Mouse (Mus musculus) liver, embryonic 11.5 days (tissue): ENCODE data around the gene Taar8b. TPM values are rescaled to one million over a fixed set of nuclear protein-coding genes. Genes with fewer than 3 reads are reported as not detected.
"Not testable (repeated sequence)": the region's sequence is repeated elsewhere in the genome, so short reads cannot be mapped to it uniquely, and the experiment has no call there.

Source experiments
- ATAC-seq: fragments of 200-750 bp; cut with Nextera tagmentation; replicated peaks from 2 replicates; pipeline ENCODE4 v1.8.0; 2017; ENCODE audit warnings: moderate number of reproducible peaks, mild to moderate bottlenecking, moderate TSS enrichment, moderate library complexity; ENCODE audit not compliant: low FRiP score
- DNase-seq: peaks from one replicate; pipeline ENCODE4 v3.0.0-alpha.2; 2017; ENCODE audit warnings: low spot score
- H3K27ac ChIP-seq: fragments of 300-500 bp; sonication (generic); 2 replicates; pipeline ENCODE4 v1.5.1; 2014; ENCODE audit warnings: mild to moderate bottlenecking, low read depth, low read length, control low read depth
- H3K27me3 ChIP-seq: fragments of 300-500 bp; sonication (generic); replicated peaks from 2 replicates; pipeline ENCODE4 v1.6.1; 2014; ENCODE audit warnings: low read length, mixed read lengths; ENCODE audit not compliant: control insufficient read depth, insufficient read depth
- H3K36me3 ChIP-seq: fragments of 300-500 bp; sonication (generic); 2 replicates; pipeline ENCODE4 v1.6.1; 2014; ENCODE audit warnings: mild to moderate bottlenecking, low read length, moderate library complexity, mixed read lengths; ENCODE audit not compliant: control insufficient read depth, insufficient read depth
- H3K4me1 ChIP-seq: fragments of 300-500 bp; sonication (generic); replicated peaks from 2 replicates; pipeline ENCODE4 v1.6.1; 2014; ENCODE audit warnings: low read length, mixed read lengths; ENCODE audit not compliant: control insufficient read depth, insufficient read depth
- H3K4me2 ChIP-seq: fragments of 300-500 bp; sonication (generic); 2 replicates; pipeline ENCODE4 v1.6.1; 2014; ENCODE audit warnings: mild to moderate bottlenecking, control low read depth, moderate library complexity
- H3K4me3 ChIP-seq: fragments of 300-500 bp; sonication (generic); 2 replicates; pipeline ENCODE4 v1.5.1; 2014; ENCODE audit warnings: low read depth, low read length, control low read depth
- H3K9ac ChIP-seq: fragments of 300-500 bp; sonication (generic); 2 replicates; pipeline ENCODE4 v1.6.1; 2014; ENCODE audit warnings: low read depth, low read length, control low read depth
- H3K9me3 ChIP-seq: fragments of 300-500 bp; sonication (generic); 2 replicates; pipeline ENCODE4 v1.6.1; 2016; ENCODE audit warnings: low read length, inconsistent platforms, mixed read lengths; ENCODE audit not compliant: control insufficient read depth
- WGBS: fragments of 180-500 bp; shearing (Covaris S2); extraction: QIAGEN DNeasy Blood & Tissue Kit; methylation state at CpG from one replicate; pipeline ENCODE4 v1.1.7; 2014; 5-methylcytosine and 5-hydroxymethylcytosine counted together
- polyA plus RNA-seq: library from polyadenylated mRNA; unstranded; fragments of >200 nt; fragmentation: Nextera tagmentation; extraction: Ambion mirVana; gene quantifications from 2 replicates; pipeline ENCODE4 v1.2.1, GENCODE M21; 2014

Taar8b gene
- not detected in 2 replicates for polyA plus RNA-seq

- Histone ChIP-seq H3K27me3 (no peaks in the 10 kb centered on the region), H3K4me2 (no peak within 1 kb of the TSS), H3K36me3 (no peaks in the 10 kb centered on the region), H3K9ac (no peak within 1 kb of the TSS), H3K27ac (no peak within 1 kb of the TSS), H3K4me3 (no peak within 1 kb of the TSS), H3K4me1 (no peaks in the 10 kb centered on the region), H3K9me3 (no peaks in the 10 kb centered on the region)
- WGBS, result 64% methylated on average over 2 of the region's 2 CpGs
- ATAC-seq (no peak), DNase-seq (no peak)
These were observed at the start of gene Taar8b for GRCm38 (mm10) chr10:24092194-24092593. TSS of gene Taar8b (minus strand) at chr10:24092294.

- no peak overlapping the region for H3K4me3 ChIP-seq
- no peak overlapping the region for H3K27ac ChIP-seq
- no peaks in the 10 kb centered on the region for H3K27me3 ChIP-seq
- no peak overlapping the region for H3K9ac ChIP-seq
- DNase-seq (no peak), ATAC-seq (no peak)
- H3K9me3 ChIP-seq, result no peaks in the 10 kb centered on the region
- WGBS, result 76% methylated on average over 2 of the region's 2 CpGs
- no peak overlapping the region for H3K4me2 ChIP-seq
- H3K4me1 ChIP-seq, result peaks cover 11% of the 10 kb centered on the region
- H3K36me3 ChIP-seq, result no peaks in the 10 kb centered on the region
These were observed 46.6 kb upstream of the Taar8b start for GRCm38 (mm10) chr10:24138623-24139261.

GRCm38 (mm10) chr10:24134071-24134645 is 42.1 kb upstream of the Taar8b start:
- peaks cover 16% of the 10 kb centered on the region for H3K4me1 ChIP-seq
- 43% methylated on average over 7 of the region's 7 CpGs for WGBS

GRCm38 (mm10) chr10:24133132-24133531 is 41.0 kb upstream of the Taar8b start:
- ATAC-seq, result no peak

More at GRCm38 (mm10) chr10:24134071-24134645, 42.1 kb upstream of the Taar8b start:
- Histone ChIP-seq H3K4me2 (no peak overlapping the region), H3K27me3 (no peaks in the 10 kb centered on the region), H3K4me3 (no peak overlapping the region), H3K27ac (no peak overlapping the region), H3K9ac (no peak overlapping the region), H3K36me3 (no peaks in the 10 kb centered on the region), H3K9me3 (no peaks in the 10 kb centered on the region)
- ATAC-seq, result peak; percentile 52; the same call in 1 of the 2 replicates
- no peak for DNase-seq

DNA sequence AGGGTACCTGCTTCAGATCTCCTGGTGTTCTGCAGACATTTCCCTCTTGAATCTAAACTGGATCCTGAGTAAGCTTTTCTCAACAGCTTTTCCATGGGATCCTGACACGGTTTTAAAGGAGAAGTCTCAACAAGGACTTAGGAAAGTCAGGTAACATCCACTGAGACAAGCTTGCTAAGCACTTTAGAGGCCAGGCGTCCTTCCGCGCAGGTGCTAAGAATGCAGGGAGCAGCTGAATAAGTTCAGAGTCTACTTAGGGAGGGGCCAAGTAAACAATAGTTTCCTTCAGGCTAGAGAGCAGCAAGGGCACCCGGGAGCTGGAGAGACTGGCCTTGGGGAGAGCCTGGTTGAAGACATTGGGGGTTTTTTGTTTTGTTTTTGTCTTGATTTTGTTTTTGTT is 40.2 kb upstream of the Taar8b start:
- Histone ChIP-seq H3K27me3 (no peaks in the 10 kb centered on the region), H3K4me1 (peaks cover 16% of the 10 kb centered on the region), H3K36me3 (no peaks in the 10 kb centered on the region), H3K27ac (no peak overlapping the region), H3K4me2 (peak overlapping the region; percentile 58; the same call in 1 of the 2 replicates), H3K9me3 (no peaks in the 10 kb centered on the region), H3K4me3 (no peak overlapping the region), H3K9ac (peak overlapping the region; percentile 11; the same call in 1 of the 2 replicates)
- ATAC-seq (no peak), DNase-seq (no peak)
- WGBS, result 37% methylated on average over 5 of the region's 5 CpGs

More at GRCm38 (mm10) chr10:24133132-24133531, 41.0 kb upstream of the Taar8b start:
- H3K27me3 ChIP-seq, result no peaks in the 10 kb centered on the region
- peaks cover 16% of the 10 kb centered on the region for H3K4me1 ChIP-seq
- no peak for DNase-seq
- H3K4me3 ChIP-seq, result no peak overlapping the region
- no peaks in the 10 kb centered on the region for H3K9me3 ChIP-seq
- H3K4me2 ChIP-seq, result no peak overlapping the region
- H3K27ac ChIP-seq, result no peak overlapping the region
- no peaks in the 10 kb centered on the region for H3K36me3 ChIP-seq
- 22% methylated on average over 2 of the region's 2 CpGs for WGBS
- H3K9ac ChIP-seq, result no peak overlapping the region

DNA sequence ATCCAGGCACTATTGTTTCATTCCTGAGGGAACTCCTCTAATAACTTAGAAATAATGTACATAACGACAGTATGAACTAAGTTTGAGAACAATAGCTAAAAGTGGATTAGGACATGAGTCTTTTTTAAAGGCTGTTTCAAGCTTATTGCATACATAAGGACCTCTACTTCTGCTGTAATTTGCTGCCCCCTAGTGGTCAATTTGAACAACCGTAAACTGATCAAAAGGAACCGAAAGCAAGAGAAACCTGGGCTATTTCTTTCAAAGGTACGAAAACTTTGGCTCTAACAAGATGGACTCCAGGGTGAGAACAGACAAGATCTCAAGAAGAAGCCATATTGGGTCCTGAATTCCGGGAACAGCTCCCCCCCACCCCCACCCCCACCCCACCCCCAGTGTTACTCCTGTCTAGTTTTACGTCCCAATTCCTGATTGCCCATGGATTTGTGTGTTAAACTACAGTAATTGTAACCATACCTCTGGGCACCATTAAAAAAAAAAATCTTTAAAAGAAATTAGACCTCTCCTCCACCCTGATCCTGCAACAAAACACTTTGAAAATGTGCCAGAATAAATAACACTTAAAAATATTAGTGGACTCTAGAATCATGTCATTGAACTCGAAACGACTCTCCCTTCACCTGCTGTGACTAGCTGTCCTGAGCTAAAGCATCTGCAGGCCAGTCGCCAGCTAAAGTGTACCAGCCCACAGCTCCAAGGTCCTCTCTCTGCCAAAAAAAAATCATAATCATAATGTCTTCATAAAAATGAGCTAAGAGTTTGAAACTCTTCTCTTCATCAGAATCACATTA is 39.6 kb upstream of the Taar8b start:
- no peaks in the 10 kb centered on the region for H3K27me3 ChIP-seq
- H3K4me2 ChIP-seq, result peak overlapping the region; percentile 58
- no peaks in the 10 kb centered on the region for H3K9me3 ChIP-seq
- peak overlapping the region; percentile 11; the same call in 1 of the 2 replicates for H3K9ac ChIP-seq
- H3K27ac ChIP-seq, result no peak overlapping the region
- peak; percentile 80 for ATAC-seq
- H3K4me1 ChIP-seq, result peaks cover 16% of the 10 kb centered on the region
- 0 out of 2 replicates have a peak overlapping the region, but pooled peaks have one; percentile 17 for H3K4me3 ChIP-seq
- 28% methylated on average over 9 of the region's 9 CpGs for WGBS
- no peak for DNase-seq
- no peaks in the 10 kb centered on the region for H3K36me3 ChIP-seq

DNA sequence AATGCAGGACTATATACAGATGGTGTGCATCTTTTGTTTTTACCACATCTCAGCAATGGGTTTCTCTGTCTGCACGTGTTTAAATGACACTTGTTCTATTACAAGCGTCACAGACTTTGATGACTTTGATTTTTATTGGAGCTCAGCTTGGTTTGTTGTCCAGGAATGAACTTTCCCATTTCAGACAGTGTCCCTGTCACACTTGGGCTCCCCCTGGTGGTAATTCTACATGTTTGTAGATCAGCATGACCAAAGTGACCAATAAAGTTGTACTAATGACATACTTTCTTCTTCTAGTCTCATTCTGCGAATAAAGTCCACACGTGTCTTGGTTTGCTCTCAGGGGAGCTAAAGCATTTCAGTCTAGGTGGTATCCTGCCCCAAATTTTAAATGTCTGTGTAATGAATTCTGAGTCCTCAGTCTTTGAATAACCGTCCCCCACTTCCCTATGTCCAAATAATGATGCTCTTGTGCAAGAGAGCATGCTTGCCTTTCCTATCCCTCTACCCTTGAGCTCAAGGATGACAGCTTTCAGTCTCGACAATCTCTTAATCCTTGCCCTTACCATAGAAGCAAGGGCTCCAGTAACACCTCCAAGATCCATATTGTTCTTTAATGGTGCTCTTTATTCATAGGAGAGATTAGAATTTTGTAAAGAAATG is 19.2 kb upstream of the Taar8b start:
- no peak for DNase-seq
- Histone ChIP-seq H3K27ac (no peak overlapping the region), H3K27me3 (no peaks in the 10 kb centered on the region), H3K4me1 (no peaks in the 10 kb centered on the region), H3K9ac (no peak overlapping the region), H3K4me3 (no peak overlapping the region), H3K4me2 (no peak overlapping the region), H3K9me3 (no peaks in the 10 kb centered on the region), H3K36me3 (no peaks in the 10 kb centered on the region)
- no peak for ATAC-seq
- WGBS, result 40% methylated on average over 6 of the region's 6 CpGs

DNA sequence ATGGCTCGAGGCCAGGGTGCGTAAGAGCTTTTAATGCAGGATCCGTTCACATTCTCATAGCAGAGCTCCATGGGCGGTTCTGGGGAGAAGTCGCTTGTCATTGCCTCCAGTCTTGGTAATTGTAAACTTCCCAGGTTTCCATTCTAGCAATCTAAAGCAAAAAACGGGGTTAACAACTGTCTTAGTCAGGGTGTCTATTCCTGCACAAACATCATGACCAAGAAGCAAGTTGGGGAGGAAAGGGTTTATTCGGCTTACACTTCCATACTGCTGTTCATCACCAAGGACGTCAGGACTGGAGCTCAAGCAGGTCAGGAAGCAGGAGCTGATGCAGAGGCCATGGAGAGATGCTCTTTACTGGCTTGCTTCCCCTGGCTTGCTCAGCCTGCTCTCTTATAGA is 17.3 kb upstream of the Taar8b start, which contains the start of gene Taar9:
Gene Taar9 (minus strand): TSS at position 101 of the 400 bp plus-strand sequence.
- H3K4me2 ChIP-seq, H3K4me1 ChIP-seq, H3K9ac ChIP-seq, H3K4me3 ChIP-seq, DNase-seq, H3K36me3 ChIP-seq, H3K9me3 ChIP-seq, H3K27me3 ChIP-seq, ATAC-seq, H3K27ac ChIP-seq: not testable (repeated sequence)
- 84% methylated on average over 8 of the region's 8 CpGs for WGBS
